Mouse (Mus musculus) activated CD4-positive, CD25-positive, alpha-beta regulatory T cell, adult 4 months (primary cell): ENCODE data around the gene Phf1. TPM values are rescaled to one million over a fixed set of nuclear protein-coding genes. Genes with fewer than 3 reads are reported as not detected.
"Not testable (repeated sequence)": the region's sequence is repeated elsewhere in the genome, so short reads cannot be mapped to it uniquely, and the experiment has no call there.

Experiments
- ATAC-seq: one replicate; pipeline ENCODE4 v1.8.0; 2017
- polyA plus RNA-seq, 2 experiments: library from polyadenylated mRNA; unstranded; fragments of 100-300 nt; shearing (Covaris generic); gene quantifications; one replicate each; pipeline ENCODE4 v1.2.1; 2017

Gene Phf1
- polyA plus RNA-seq, 2 experiments from 2014 or later: 10.4 to 13.5 TPM

DNA sequence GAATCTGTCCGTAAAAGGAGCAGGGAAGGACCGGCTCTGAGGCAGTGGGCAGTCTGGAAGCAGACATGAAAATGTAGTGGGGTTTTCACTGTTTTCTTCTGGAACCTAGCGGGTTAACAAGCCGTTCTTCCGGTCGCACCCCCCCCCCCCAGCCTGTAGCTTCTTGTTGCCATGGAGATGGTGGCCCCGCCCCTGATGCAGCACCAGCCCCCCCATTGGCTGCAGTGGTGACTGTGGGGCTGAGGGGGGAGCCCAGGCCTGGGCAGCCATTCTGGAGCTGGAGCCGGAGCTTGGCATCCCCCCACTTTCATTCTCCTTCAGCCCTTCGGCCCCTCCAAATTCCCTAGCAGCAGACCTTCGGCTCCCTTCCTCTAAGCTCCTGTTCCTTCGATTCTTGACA, 18.6 kb downstream of the Phf1 start:
- peak; percentile 49 for ATAC-seq

DNA sequence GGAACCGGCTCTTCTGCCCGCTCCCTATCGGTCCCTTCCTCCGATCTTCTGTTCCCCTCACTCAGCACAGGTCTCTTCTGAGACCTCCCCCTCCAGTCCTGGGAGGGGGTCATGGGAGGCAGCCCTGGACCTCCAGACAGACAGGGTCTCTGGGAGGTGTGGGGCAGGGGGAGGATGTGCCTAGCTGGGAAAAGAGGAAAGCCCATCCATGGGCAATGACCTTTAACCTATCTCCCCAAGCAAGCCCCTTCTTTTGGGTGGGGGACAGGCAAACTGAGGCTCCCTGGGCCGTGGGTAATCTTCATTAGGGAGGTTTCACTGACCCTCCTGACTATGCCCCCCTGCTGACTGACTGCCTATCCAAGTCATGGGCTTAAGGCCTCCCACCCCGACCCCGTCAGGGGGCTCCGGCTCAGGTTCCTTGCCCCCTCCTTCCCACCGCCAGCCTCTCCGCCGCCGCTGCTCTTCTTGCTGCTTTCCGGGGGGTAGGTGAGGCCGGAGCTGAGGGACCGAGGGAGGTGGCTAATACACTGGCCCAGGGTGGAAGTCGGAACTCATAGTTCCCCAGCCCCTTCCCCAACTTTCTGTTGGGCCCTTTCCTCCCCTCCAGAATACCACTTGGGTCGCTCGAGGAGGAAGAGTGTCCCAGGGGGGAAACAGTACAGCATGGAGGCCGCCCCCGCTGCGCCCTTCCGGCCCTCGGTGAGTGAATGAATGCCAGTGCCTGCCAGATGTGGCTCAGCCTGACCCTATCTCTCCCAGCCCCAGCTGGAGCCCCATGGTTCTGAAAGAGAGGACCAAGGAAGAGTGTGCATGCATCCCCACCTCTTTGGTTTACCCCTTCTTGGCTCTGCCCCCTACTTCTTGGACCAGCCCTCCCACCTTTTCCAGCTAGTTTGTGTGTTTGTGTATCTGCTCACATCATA, 19.4 kb downstream of the Phf1 start:
- no peak for ATAC-seq

DNA sequence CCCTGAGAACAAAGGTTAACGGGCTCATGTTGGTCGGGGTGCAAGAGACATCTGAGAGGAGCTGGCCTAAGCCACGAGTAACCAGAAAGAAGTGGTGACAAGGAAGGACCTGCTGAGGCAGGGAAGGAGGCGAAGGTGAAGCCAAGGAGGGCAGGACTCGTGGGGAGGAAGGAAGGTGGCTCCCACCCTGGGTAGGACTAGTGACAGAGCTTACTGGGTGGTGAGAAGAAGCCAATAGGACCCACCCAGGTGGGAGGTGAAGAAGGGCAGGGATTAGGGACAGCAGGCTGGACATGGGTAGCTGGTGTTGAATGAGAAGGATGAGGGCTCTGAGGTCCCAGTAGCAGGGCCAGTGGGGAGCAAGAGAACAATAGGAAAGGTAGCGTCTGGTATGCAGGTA, 20.3 kb downstream of the Phf1 start:
- no peak for ATAC-seq

DNA sequence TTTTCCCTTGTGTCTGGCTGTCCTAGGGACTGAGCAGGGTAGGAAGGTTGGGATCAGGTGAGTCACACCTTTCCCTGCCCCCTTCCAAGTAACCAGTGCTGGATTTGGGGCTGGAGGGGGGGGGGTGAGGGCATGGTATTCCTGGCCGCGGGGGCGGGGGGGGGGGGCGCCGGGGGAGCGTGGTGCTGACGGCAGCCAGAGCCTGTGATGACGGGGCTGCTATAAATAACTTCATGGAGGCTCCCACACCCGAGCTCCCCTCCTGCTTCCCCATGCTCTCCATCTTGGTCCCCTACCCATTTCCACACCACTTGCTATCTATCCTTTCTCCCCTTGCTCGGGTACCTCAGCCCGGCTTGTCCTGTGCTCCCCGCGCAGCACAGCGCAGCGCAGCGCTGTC, 20.9 kb downstream of the Phf1 start:
- ATAC-seq: no peak

DNA sequence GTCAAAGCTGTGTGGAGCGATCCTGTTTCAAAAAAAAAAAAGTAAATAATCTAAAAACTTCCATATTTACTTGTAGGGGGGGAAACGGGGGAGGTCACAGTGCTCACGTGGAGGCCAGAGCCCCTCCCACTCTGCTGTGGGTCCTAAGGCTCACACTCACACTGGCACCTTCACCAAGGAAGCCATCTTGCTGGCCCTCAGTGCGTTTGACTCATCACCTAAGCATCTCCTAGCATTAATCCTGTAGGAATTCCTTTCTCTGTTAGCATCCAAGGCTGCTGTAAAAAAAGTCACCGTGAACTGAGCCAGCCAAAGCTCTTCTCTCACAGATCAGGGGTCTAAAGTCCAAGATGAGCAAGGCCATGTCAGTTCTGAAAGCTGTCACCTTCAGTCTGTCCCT, 23.5 kb downstream of the Phf1 start:
- no peak for ATAC-seq

DNA sequence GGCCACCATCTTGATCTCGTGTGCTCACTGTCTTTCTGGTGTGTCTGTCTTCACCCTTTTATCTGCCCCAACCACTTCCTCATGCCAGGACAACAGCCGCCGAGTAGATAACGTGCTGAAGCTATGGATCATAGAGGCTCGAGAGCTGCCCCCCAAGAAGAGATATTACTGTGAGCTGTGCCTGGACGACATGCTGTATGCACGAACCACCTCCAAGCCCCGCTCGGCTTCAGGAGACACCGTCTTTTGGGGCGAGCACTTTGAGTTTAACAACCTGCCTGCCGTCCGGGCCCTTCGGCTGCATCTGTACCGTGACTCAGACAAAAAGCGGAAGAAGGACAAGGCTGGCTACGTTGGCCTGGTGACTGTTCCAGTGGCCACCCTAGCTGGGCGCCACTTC, 24.0 kb downstream of the Phf1 start:
- no peak for ATAC-seq

DNA sequence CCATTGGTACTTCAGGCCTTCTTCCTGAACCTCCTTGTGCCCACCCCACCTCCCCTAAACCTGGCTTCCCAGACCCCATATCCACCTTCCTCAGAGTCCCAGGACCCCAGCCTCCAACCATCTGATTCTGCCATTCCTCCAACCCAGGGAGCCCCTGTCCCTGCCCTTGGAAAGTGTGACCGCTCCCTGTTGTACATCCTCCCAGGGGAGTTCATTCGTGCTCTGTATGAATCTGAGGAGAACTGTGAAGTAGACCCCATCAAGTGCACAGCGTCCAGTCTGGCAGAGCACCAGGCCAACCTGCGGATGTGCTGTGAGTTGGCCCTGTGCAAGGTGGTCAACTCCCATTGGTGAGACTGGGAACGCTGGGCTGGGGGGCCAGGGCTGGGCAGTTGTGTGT, 25.0 kb downstream of the Phf1 start:
- ATAC-seq: no peak

DNA sequence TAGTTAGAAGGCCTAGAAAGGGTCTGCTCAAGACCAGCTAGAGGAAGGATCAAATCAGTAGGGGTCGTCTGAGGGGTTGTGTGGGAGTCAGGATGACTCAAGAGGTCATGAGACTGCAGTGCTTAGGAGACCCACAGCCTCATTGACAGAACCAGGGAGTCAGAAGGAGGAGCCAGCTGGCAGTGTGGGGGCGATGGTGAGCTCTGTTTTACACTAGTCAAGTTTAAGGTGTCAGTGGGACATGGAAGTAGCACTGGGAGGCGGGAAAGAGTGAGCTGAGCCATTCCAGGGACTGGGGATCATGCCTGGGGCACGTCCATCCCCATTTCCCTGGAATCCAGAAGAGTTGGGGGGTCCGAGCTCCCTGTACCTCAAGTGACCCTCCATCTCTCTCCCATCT, 26.0 kb downstream of the Phf1 start:
- no peak for ATAC-seq

DNA sequence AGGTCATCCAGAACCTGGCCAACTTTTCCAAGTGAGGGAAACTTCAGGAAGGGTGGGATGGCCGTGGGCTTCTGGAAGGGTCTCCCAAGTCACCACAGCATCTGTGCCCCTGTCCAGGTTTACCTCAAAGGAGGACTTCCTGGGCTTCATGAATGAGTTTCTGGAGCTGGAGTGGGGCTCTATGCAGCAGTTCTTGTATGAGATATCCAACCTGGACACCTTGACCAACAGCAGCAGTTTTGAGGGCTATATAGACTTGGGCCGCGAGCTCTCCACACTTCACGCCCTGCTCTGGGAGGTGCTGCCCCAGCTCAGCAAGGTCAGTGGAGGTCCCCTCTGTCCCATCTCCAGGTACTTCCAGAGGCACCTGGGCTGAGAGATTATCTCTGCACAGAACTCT, 27.0 kb downstream of the Phf1 start:
- no peak for ATAC-seq

DNA sequence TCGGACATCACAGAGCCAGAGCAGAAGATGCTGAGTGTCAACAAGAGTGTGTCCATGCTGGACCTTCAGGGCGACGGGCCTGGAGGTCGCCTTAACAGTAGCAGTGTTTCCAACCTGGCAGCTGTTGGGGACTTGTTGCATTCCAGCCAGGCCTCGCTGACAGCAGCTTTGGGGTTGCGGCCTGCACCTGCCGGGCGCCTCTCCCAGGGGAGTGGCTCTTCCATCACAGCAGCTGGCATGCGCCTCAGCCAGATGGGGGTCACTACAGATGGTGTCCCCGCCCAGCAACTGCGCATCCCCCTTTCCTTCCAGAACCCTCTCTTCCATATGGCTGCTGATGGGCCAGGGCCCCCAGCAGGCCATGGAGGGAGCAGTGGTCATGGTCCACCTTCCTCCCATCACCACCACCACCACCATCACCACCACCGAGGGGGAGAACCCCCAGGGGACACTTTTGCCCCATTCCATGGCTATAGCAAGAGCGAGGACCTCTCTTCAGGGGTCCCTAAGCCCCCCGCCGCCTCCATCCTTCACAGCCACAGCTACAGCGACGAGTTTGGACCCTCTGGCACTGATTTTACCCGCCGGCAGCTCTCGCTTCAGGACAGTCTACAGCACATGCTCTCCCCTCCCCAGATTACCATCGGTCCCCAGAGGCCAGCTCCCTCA, 28.9 kb downstream of the Phf1 start:
- ATAC-seq: no peak

DNA sequence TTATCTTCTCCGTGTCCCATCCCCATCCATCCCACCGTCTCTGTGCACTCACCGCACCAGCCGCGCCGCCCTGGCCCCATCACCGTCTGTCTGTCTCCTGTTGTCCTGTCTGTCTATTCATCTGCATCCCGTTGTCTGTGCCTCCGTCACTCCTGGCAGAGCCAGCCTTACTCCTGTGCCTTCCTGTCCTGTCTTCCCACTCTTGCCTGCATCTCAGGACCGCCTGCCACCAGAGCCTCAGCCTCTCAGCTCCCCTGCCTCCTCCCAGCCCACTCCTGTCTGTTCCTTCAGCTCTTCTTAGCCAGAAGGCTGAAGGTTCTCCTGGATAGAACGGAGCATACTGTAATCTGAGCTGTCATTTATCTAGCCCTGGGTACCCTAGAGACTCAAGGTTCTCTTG, 34.1 kb downstream of the Phf1 start:
- ATAC-seq: no peak

DNA sequence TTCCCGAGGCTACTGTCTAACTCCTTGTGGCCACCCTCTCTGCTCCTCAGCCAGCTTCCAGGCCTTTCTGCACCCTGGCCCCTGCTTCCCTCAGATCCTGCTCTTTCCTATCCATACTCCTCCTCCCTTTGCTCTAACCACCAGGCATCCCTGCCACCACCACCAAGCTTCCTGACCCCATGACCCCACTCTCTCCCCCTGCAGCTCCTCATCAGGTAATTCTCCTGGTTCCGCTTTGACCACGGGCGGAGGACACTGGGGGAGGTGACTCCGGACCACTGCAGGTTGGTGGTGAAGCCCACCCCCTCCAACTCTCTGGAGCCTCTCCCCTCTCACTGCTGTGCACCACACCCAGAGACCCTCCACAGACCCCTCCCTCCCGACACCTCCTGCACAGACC, 34.6 kb downstream of the Phf1 start:
- ATAC-seq: no peak

DNA sequence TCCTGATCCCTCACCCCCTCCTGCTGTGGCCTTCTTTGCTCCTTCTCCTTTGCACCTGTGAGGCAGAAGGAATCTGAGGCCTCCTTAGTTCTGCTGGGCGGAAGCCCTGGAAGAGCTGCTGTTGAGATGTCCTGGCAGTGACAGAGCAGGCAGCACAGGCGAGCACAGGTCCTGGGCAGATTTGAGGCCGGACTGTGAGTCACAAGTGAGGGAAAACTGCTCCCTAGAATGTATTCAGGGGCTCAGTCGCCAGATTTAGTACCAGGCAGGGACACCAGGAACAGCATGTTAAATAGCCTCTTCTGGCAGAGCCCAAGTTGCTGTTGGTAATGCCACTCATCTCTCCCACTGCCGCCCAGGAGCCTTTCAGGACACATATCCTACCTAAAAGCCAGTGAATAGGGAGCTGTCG, 35.4 kb downstream of the Phf1 start:
- no peak for ATAC-seq

DNA sequence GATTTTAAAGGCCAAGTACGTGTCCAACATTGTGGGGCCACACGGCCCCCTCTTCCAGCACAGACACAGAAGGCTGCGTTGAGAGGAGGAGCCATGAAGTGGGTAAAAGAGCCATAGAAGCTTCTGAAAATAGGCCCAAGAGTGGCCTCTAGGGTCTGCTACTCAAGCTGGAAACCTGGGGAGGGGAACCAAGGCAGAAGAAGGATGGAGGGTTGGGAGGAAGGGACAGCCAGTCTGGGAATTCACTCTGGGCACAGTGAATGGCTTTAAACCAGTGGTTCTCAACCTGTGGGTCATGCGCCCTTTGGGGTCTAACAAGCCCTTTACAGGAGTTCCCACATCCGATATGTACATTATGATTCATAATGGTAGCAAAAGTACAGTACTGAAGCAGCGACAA, 36.4 kb downstream of the Phf1 start:
- no peak for ATAC-seq

DNA sequence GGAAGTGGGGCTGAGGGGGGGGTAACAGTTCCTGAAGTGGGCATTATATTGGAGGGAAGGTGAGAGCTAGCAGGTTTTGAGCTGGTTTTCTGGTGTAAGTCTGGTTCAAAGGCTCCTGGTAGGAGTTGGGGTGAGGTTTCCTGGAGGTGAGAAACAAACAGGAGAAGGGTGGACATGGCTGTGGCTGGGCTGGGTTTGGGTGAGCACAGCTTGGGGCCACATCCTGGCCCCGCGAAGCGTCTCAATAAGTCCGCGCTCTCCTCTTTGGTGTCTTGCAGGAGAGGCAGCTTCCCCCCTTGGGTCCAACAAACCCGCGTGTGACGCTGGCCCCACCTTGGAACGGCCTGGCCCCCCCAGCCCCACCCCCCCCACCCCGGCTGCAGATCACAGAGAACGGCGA, 37.4 kb downstream of the Phf1 start:
- no peak for ATAC-seq

DNA sequence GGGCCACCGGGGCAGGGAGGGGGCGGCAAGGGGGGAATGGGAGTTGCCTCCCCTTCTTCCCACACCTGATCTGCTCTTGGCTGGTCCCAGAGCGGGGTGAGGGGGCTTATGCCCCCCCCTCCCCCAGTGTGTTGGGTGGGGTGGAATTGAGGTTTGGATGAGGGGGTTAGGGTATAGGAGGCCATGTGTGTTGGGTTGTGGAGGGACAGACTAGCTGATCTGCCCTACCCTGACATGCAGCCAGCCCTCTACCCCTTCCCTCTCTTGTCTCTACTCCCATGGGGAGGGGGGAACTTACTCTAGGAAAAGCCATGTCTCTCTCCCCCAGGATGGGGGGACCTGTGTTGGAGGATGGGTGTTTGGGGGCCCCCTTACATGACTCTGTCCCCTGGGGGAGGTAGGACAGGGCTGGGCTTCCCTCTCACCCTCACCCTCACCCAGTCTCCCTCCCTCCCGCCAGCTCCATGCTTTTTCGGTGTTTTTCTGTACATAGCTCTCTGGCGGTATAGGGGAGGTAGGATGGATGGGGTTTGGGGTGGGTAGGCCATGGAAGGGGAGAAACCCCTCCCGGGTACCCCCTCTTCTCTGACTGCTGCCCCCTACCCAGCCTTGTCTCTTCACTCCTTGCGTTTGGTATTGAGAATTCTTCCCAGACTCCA, 38.5 kb downstream of the Phf1 start:
- no peak for ATAC-seq

DNA sequence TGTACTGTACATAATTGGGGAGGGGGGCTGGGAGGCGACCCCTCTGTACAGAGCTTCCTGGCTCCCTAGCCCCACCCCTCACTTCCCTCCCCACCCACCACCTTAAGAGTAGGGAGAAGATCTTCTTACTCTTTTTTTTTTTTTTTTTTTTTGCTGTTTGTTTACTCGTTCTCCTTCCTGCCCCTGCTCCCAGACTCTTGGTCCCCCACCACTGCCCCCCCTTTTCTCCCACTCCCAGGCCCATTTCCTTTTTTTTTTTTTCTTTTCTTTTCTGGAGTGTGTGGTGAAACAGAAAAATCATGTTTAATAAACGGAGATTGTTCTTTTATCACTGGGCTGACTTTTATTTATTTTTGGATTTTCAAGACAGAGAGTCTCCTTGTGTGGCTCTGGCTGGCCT, 39.3 kb downstream of the Phf1 start:
- ATAC-seq: no peak

DNA sequence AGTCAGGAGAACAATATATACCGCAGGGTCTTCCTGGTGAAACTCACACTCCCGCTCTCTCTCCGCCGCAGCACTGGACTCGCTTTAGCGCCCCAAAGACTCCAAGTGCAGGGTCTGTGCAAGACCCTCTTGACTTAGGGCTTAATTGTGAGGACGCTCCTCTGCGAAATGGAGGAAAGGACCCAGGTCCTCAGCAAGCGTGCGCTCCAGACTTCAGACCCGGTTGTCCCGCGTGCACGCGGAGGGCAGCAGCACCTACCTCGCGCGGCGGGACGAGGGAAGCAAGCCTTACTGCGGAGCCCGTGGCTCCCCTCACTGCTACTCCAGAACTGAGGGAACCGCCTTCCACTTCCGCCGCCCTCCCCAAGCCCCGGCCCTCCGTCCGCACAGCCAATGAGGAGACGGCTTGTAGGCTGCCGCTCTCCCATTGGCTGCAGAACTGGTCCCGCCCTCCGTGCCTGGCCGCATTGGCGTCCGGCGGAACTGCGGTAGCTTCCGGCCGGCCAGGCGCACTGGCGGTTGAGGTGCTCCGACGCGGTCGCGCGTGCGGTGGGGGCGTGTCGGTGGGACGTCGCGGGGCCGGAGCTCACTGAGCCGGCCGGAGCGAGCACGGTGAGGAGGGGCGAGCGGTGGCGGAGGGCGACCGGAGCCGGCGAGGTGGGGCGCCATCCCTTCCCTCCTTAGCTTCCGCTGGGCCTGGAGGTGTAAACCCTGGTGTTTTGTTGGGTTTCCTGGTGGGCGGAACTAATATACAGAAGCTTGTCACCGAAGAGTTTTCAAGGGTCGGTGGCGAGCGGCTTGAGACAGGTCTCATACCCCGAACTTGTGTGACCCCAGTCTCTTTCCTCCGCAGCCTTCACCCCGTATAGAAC, 40.1 kb downstream of the Phf1 start, which contains the start of gene Zbtb9:
Gene Zbtb9, plus strand, starts transcription at position 465 of the 872 bp plus-strand sequence.
- peak; percentile 98 for ATAC-seq

DNA sequence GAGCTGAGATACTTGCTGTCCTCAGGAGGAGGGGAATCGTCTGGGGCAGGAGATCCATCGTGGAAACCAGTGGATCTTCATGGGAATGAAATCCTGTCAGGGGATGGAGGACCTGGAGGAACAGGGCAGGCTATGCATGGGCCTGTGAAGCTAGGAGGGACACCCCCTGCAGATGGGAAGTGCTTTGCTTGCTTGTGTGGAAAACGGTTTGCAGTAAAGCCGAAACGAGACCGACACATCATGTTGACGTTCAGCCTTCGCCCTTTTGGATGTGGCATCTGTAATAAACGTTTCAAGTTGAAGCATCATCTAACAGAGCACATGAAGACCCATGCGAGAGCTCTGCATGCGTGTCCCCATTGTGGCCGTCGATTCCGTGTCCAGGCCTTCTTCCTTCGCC, 41.7 kb downstream of the Phf1 start:
- ATAC-seq: no peak

DNA sequence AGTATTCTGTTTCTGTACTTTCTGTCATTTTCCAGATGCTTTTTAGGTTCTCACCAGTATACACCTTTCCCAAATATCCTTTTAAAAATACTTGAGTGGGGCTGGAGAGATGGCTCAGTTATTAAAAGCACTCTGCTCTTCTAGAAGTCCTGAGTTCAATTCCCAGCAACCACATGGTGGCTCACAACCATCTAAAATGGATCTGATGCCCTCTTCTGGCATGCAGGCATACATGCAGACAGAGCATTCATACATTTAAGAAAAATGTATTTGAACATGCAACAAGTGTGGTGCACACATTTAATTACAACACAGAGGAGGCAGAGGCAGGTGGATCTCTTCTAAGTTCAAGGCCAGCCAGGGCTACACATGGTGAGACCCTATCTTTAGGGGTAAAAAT, 42.6 kb downstream of the Phf1 start:
- no peak for ATAC-seq

DNA sequence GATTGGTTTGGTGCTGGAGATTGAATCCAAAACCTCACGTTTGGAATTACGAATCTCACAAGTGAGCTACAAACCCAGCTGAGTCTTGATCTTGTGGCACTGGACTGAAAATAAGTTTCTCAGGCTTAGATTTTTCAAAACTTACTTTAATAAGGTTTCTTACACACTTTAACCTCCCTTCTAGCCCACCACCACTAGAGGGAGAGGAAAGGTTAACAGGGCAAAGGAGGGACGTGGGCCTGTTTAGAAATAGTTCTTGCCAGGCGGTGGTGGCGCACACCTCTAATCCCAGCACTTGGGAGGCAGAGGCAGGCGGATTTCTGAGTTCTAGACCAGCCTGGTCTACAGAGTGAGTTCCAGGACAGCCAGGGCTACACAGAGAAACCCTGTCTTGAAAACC, 44.5 kb downstream of the Phf1 start:
- ATAC-seq: not testable (repeated sequence)

DNA sequence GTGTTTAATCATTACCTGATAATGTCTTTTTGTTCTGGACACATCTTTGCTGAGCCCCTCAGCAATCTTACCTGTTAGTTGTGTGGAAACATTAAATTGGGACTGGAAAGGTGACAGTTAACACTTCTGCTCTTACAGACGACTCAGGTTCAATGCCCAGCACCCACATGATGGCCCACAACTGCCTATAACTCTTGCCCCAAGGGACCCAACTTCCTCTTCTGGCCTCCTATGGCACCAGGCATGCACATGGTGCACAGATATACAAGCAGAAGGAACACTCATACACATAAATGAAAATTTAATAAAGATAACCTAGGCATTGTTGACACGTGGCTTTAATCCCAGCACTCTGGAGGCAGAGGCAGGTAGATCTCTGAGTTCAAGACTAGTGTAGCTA, 46.6 kb downstream of the Phf1 start:
- no peak for ATAC-seq

DNA sequence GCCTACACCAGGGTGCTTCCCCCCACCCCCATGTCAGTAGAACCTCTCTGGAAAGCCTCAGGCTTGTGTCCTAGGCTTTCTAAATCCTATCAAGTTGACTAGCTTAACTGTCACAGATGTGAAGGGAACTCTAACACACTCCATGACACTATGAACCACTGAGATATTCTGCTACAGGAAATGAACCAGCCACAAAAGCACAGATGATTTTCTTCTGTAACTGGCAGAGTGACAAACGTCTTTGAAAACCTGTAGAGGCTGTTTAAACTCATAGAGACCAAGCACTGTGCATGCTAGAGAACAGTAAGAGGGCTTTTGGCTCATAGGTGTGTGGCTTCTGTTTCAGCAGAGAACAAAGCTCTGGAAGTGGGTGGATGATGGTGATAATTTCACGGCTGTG, 48.2 kb downstream of the Phf1 start:
- peak; percentile 59 for ATAC-seq
